Mouse (Mus musculus): ENCODE measurements around the gene Crym.

GRCm38 (mm10) chr7:120190150-120190665, 11.7 kb downstream of the Crym start:
- TF ChIP-seq GATA1 (IDR thresholded peaks at IDR 0.05; ENCODE audit: borderline replicate concordance, low read length) (no peak), FLI1 (IDR thresholded peaks at IDR 0.05; ENCODE audit: low read length) (no peak)
